Mouse (Mus musculus): ENCODE measurements around the gene Ccl17. TPM values are rescaled to one million over a fixed set of nuclear protein-coding genes. Genes with fewer than 3 reads are reported as not detected.
"Not testable (repeated sequence)": the region's sequence is repeated elsewhere in the genome, so short reads cannot be mapped to it uniquely, and the experiment has no call there.

Ccl17 gene
- polyA plus RNA-seq, 1 experiment from 2014 or later: 1.2 TPM

DNA sequence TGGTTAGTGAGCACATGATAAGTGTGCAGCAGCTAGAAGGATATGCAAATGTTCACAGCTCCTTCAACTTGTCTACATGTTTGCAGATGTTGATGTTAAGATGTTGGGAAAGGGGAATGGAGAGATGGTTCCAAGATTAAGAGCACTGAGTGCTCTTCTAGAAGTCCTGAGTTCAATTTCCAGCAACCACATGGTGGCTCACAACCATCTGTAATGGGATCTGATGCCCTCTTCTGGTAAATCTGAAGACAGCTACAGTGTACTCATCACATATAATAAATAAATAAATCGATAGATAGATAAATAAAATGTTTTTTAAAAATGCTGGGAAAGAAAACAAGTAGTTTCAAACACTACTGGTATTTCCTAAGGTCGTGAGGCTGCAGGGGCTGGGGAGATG is 30.9 kb downstream of the Ccl17 start:
- TF ChIP-seq CTCF (IDR thresholded peaks at IDR 0.05; ENCODE audit: low read depth): peak; percentile 34
- Histone ChIP-seq H3K4me1 (replicated peaks; ENCODE audit: insufficient read depth, low read length) (peaks cover 8% of the 10 kb centered on the region; the same call in 1 of the 2 replicates), H3K9ac (ENCODE audit: low read depth, low read length) (peak overlapping the region; percentile 18; the same call in 1 of the 2 replicates), H3K4me3 (replicated peaks; ENCODE audit: low read depth, low read length) (no peak overlapping the region), H3K9me3 (replicated peaks; ENCODE audit: low read length) (no peaks in the 10 kb centered on the region), H3K36me3 (ENCODE audit: insufficient read depth, low read length) (peaks cover 20% of the 10 kb centered on the region), H3K27ac (no peak overlapping the region), H3K27me3 (ENCODE audit: insufficient read depth, low read length) (no peaks in the 10 kb centered on the region), H3K4me2 (ENCODE audit: low read length) (no peak overlapping the region)
- DNase-seq (ENCODE audit: low spot score): no peak
- ATAC-seq (replicated peaks; ENCODE audit: low FRiP score, low read depth): no peak
- WGBS: 60% methylated on average over 2 of the region's 2 CpGs

DNA sequence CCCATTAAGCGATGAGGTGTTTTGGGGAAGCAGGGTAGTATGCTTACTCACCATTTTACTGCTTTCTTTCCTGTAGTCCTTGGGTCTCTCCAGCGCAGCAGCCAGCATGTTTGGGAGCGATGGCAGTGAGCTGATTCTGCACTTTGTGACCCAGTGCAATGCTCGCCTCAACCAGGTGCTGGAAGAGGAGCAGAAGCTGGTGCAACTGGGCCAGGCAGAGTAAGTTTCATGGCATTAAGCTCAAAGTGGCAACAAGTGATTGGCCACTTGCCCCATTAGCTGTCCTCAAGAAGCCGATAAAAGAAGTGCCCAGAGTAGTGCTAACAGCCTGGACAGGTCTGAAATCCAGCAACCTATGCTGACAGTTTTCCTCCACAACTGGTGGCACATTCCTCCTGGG is 39.8 kb downstream of the Ccl17 start:
- Histone ChIP-seq H3K36me3 (ENCODE audit: insufficient read depth, low read length) (peaks cover 62% of the 10 kb centered on the region), H3K4me2 (ENCODE audit: low read length) (no peak overlapping the region), H3K27me3 (ENCODE audit: insufficient read depth, low read length) (no peaks in the 10 kb centered on the region), H3K4me1 (replicated peaks; ENCODE audit: insufficient read depth, low read length) (no peaks in the 10 kb centered on the region), H3K9ac (ENCODE audit: low read depth, low read length) (no peak overlapping the region), H3K9me3 (replicated peaks; ENCODE audit: low read length) (no peaks in the 10 kb centered on the region), H3K4me3 (replicated peaks; ENCODE audit: low read depth, low read length) (no peak overlapping the region), H3K27ac (no peak overlapping the region)
- ATAC-seq (replicated peaks; ENCODE audit: low FRiP score, low read depth) (no peak), DNase-seq (ENCODE audit: low spot score) (no peak)
- WGBS: 94% methylated on average over 5 of the region's 5 CpGs
- TF ChIP-seq CTCF (IDR thresholded peaks at IDR 0.05; ENCODE audit: low read depth): no peak

DNA sequence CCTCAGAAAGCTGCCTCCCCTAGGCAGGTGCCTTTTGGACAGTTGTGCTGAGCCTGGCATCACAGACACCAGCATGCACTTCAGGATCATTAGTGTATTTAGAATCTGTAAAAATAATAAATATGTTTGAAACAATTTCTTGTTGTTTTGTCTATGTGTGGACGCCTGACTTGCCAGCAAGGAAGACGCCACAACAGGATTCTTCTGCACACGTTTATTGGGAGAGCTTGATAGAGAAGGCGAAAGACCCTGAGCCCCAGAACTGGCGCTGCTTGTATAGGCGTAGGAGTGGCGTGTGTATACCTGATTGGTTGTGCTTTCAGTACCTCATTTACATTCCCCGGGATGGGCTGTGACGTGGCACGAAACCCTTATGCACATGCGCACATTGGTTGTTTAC is 44.5 kb downstream of the Ccl17 start:
- not testable (repeated sequence) for ATAC-seq (replicated peaks; ENCODE audit: low FRiP score, low read depth); H3K27me3 ChIP-seq (ENCODE audit: insufficient read depth, low read length); H3K4me2 ChIP-seq (ENCODE audit: low read length); H3K4me1 ChIP-seq (replicated peaks; ENCODE audit: insufficient read depth, low read length); H3K27ac ChIP-seq; H3K9me3 ChIP-seq (replicated peaks; ENCODE audit: low read length); H3K9ac ChIP-seq (ENCODE audit: low read depth, low read length); H3K4me3 ChIP-seq (replicated peaks; ENCODE audit: low read depth, low read length); DNase-seq (ENCODE audit: low spot score)
- peaks cover 39% of the 10 kb centered on the region for H3K36me3 ChIP-seq (ENCODE audit: insufficient read depth, low read length)
- 90% methylated on average over 11 of the region's 11 CpGs for WGBS

DNA sequence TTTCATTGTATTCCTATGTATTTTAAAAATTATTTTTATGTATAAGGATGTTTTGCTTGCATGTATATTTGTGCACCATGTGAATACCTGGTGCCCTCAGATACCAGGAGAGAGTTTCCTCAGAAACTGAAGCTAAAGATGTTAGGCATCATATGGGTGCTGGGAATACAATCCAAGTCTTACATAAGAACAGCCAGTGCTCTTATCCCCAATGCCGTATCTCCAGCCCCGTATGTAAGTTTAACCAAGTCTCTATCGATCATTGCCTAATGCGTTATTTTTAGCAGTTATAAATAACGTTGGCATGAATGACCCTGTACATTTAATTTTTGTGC is 46.7 kb downstream of the Ccl17 start:
- TF ChIP-seq CTCF (IDR thresholded peaks at IDR 0.05; ENCODE audit: low read depth): no peak
- no peaks in the 10 kb centered on the region for H3K27me3 ChIP-seq (ENCODE audit: insufficient read depth, low read length)
- no peak overlapping the region; the same call in 1 of the 2 replicates for H3K4me3 ChIP-seq (replicated peaks; ENCODE audit: low read depth, low read length)
- no peak overlapping the region for H3K9ac ChIP-seq (ENCODE audit: low read depth, low read length)
- 26% methylated on average over 5 of the region's 5 CpGs for WGBS
- H3K9me3 ChIP-seq (replicated peaks; ENCODE audit: low read length): no peaks in the 10 kb centered on the region
- peaks cover 6% of the 10 kb centered on the region; the same call in 1 of the 2 replicates for H3K4me1 ChIP-seq (replicated peaks; ENCODE audit: insufficient read depth, low read length)
- H3K36me3 ChIP-seq (ENCODE audit: insufficient read depth, low read length): peaks cover 29% of the 10 kb centered on the region
- H3K4me2 ChIP-seq (ENCODE audit: low read length): no peak overlapping the region
- no peak for DNase-seq (ENCODE audit: low spot score)
- ATAC-seq (replicated peaks; ENCODE audit: low FRiP score, low read depth): no peak
- no peak overlapping the region for H3K27ac ChIP-seq

DNA sequence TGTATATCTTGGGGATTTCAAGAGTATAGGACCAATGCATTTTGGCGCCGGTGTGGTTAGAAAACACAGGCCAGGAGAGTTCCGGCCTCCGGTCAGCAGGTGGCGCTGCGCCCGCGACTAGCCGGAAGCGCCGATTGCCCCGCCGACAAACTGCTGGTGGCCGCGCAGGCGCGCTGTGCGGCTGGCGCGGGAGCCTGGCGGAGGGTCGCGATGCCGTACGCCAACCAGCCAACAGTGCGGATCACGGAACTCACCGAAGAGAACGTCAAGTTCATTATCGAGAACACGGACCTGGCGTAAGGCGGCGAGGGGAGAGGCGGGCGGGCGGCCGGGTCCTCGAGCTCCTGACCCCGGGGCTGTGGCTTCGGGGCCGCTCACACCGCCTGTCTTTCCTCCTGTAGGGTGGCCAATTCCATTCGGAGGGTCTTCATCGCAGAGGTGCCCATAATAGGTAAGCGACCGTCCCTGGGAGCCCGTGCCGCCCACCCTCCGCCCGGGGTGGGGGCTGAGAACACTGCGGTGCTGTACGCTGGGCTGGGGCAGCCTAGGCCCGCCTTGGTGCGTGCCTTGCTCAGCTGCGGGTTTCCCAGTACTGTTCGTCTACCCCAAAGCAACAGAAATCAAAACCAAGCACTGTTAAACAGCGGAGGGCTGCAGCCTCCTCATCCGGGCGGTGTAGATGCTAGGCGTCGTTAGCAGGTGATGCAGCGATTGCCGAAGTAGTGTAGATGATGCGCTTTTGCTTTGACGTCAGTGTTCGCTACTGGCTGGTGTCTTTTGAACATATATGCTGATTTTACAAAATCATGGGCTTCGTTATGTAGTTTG is 47.3 kb downstream of the Ccl17 start, which contains the start of gene Polr2c:
Gene Polr2c (plus strand): TSS at position 105 of the 828 bp plus-strand sequence.
- WGBS: under 1% methylated on average over 68 of the region's 68 CpGs

DNA sequence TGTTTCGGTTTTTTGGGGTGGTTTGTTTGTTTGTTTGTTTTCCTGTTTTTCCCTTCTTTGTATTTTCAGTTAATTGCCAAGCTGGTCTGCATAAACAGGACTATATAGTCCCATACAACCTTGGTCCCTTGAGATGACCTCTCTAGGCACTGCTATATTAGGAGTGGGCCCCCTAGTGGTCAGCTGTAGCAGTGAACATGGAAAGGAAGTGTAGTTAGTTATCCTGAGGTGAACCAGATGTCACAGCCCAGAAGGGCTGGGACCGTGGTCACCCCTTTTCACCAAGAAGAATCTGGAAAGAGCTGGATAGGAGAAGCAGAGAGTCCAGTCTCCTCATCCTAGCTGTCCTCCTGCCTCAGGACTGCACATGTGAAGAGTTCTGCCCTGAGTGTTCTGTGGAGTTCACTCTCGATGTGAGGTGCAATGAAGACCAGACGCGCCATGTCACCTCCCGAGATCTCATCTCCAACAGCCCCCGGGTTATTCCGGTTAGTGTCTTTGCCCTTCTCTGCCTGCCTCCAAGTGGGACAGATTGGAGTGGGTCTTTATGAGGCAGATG is 51.2 kb downstream of the Ccl17 start:
- H3K27me3 ChIP-seq (ENCODE audit: insufficient read depth, low read length): no peaks in the 10 kb centered on the region
- TF ChIP-seq CTCF (IDR thresholded peaks at IDR 0.05; ENCODE audit: low read depth): peak; percentile 89
- H3K4me2 ChIP-seq (ENCODE audit: low read length): no peak overlapping the region
- ATAC-seq (replicated peaks; ENCODE audit: low FRiP score, low read depth) (peak; percentile 59), DNase-seq (ENCODE audit: low spot score) (peak; percentile 87)
- peaks cover 30% of the 10 kb centered on the region for H3K36me3 ChIP-seq (ENCODE audit: insufficient read depth, low read length)
- no peak overlapping the region for H3K9ac ChIP-seq (ENCODE audit: low read depth, low read length)
- no peak overlapping the region for H3K4me3 ChIP-seq (replicated peaks; ENCODE audit: low read depth, low read length)
- H3K4me1 ChIP-seq (replicated peaks; ENCODE audit: insufficient read depth, low read length): peaks cover 6% of the 10 kb centered on the region; the same call in 1 of the 2 replicates
- H3K27ac ChIP-seq: no peak overlapping the region
- 71% methylated on average over 8 of the region's 8 CpGs for WGBS
- H3K9me3 ChIP-seq (replicated peaks; ENCODE audit: low read length): no peaks in the 10 kb centered on the region

More for the DNA sequence above, 47.3 kb downstream of the Ccl17 start, which contains the start of gene Polr2c:
- peak; percentile 91 for TF ChIP-seq CTCF (IDR thresholded peaks at IDR 0.05; ENCODE audit: low read depth)
- Histone ChIP-seq H3K4me3 (replicated peaks; ENCODE audit: low read depth, low read length) (peak within 1 kb of the TSS; percentile 80), H3K4me1 (replicated peaks; ENCODE audit: insufficient read depth, low read length) (peaks cover 6% of the 10 kb centered on the region; the same call in 1 of the 2 replicates), H3K27ac (0 out of 2 replicates have a peak within 1 kb of the TSS, but pooled peaks have one; percentile 47), H3K9me3 (replicated peaks; ENCODE audit: low read length) (no peaks in the 10 kb centered on the region), H3K27me3 (ENCODE audit: insufficient read depth, low read length) (no peaks in the 10 kb centered on the region), H3K4me2 (ENCODE audit: low read length) (peak within 1 kb of the TSS; percentile 90), H3K9ac (ENCODE audit: low read depth, low read length) (peak within 1 kb of the TSS; percentile 88), H3K36me3 (ENCODE audit: insufficient read depth, low read length) (peaks cover 28% of the 10 kb centered on the region)
- peak; percentile 61 for ATAC-seq (replicated peaks; ENCODE audit: low FRiP score, low read depth)
- DNase-seq (ENCODE audit: low spot score): peak; percentile 89

Other genes with a start within 250 kb of the Ccl17 start
- 31.0 and 33.1 TPM in 2 replicates for gene Rspry1, start 208.5 kb upstream of the Ccl17 start, polyA plus RNA-seq (2015; fragmentation: Nextera tagmentation; extraction: Ambion mirVana)
- gene Fam192a, start 208.5 kb upstream of the Ccl17 start, polyA plus RNA-seq (2015; fragmentation: Nextera tagmentation; extraction: Ambion mirVana): 64.1 and 72.0 TPM in 2 replicates
- gene Arl2bp, start 143.9 kb upstream of the Ccl17 start, polyA plus RNA-seq (2015; fragmentation: Nextera tagmentation; extraction: Ambion mirVana): 127 TPM in 2 replicates
- 16.6 and 17.5 TPM in 2 replicates for gene Pllp, start 114.2 kb upstream of the Ccl17 start, polyA plus RNA-seq (2015; fragmentation: Nextera tagmentation; extraction: Ambion mirVana)
- not detected in 2 replicates for gene Ccl22, start 64.9 kb upstream of the Ccl17 start, polyA plus RNA-seq (2015; fragmentation: Nextera tagmentation; extraction: Ambion mirVana)
- gene Cx3cl1, start 38.4 kb upstream of the Ccl17 start, polyA plus RNA-seq (2015; fragmentation: Nextera tagmentation; extraction: Ambion mirVana): 21.5 and 23.4 TPM in 2 replicates
- gene Coq9, start 27.9 kb downstream of the Ccl17 start, polyA plus RNA-seq (2015; fragmentation: Nextera tagmentation; extraction: Ambion mirVana): 101 and 108 TPM in 2 replicates
- 112 and 129 TPM in 2 replicates for gene Ciapin1, start 27.9 kb downstream of the Ccl17 start, polyA plus RNA-seq (2015; fragmentation: Nextera tagmentation; extraction: Ambion mirVana)
- gene Polr2c, start 47.0 kb downstream of the Ccl17 start, polyA plus RNA-seq (2015; fragmentation: Nextera tagmentation; extraction: Ambion mirVana): 129 and 132 TPM in 2 replicates
- 25.2 TPM in 2 replicates for gene Dok4, start 65.9 kb downstream of the Ccl17 start, polyA plus RNA-seq (2015; fragmentation: Nextera tagmentation; extraction: Ambion mirVana)
- 17.5 and 20.0 TPM in 2 replicates for gene Ccdc102a, start 107.6 kb downstream of the Ccl17 start, polyA plus RNA-seq (2015; fragmentation: Nextera tagmentation; extraction: Ambion mirVana)
- not detected in 2 replicates for gene Adgrg5, start 113.2 kb downstream of the Ccl17 start, polyA plus RNA-seq (2015; fragmentation: Nextera tagmentation; extraction: Ambion mirVana)
- 109 and 125 TPM in 2 replicates for gene Adgrg1, start 164.3 kb downstream of the Ccl17 start, polyA plus RNA-seq (2015; fragmentation: Nextera tagmentation; extraction: Ambion mirVana)
- 3.7 and 4.4 TPM in 2 replicates for gene Adgrg3, start 207.2 kb downstream of the Ccl17 start, polyA plus RNA-seq (2015; fragmentation: Nextera tagmentation; extraction: Ambion mirVana)
- gene Drc7, start 244.7 kb downstream of the Ccl17 start, polyA plus RNA-seq (2015; fragmentation: Nextera tagmentation; extraction: Ambion mirVana): not detected in 2 replicates